Mouse (Mus musculus) CH12.LX (cell line): ENCODE measurements at regions not wholly inside any gene's neighbourhood (a gene's known extent, or its start where the extent isn't known, plus 50 kb on each side); places are given as distances from the start of the nearest gene placed in this dataset.

ENCODE experiments used
- DNase-seq: peaks from one replicate; pipeline ENCODE4 v3.0.0-alpha.2; 2013; ENCODE audit errors: extremely low read depth
- H3K27ac ChIP-seq: 2 replicates; pipeline ENCODE4 v1.5.1; 2012; ENCODE audit warnings: low read depth, mild to moderate bottlenecking, control low read depth, moderate library complexity; ENCODE audit not compliant: insufficient read depth
- H3K27me3 ChIP-seq: replicated peaks from 2 replicates; pipeline ENCODE3; 2012; ENCODE audit warnings: inconsistent platforms
- H3K36me3 ChIP-seq, 2 experiments: replicated peaks in 1 of 2; 2 replicates each; pipeline versions ENCODE3 to v1.6.1; 2012; ENCODE audit warnings: inconsistent platforms in 1 of 2, low read length in 1 of 2, mild to moderate bottlenecking in 1 of 2, mixed read lengths in 1 of 2, moderate library complexity in 1 of 2; ENCODE audit not compliant: control insufficient read depth in 1 of 2, insufficient read depth in 1 of 2
- H3K4me1 ChIP-seq, 2 experiments: 2 replicates each; pipeline ENCODE4 v1.6.1; 2012; ENCODE audit warnings: inconsistent platforms in 1 of 2, moderate library complexity in 1 of 2; ENCODE audit not compliant: insufficient read depth in 2 of 2, control insufficient read depth in 1 of 2
- H3K4me2 ChIP-seq: 2 replicates; pipeline ENCODE4 v1.6.1; 2012; ENCODE audit warnings: low read depth, mild to moderate bottlenecking, control low read depth; ENCODE audit not compliant: poor library complexity, insufficient read depth, severe bottlenecking
- H3K4me3 ChIP-seq, 3 experiments: fragments of 150-350 bp in 1 of 3; sonication (generic) in 1 of 3; replicated peaks in 1 of 3; 2 replicates each; pipeline versions ENCODE3 to v1.5.1; 2011 to 2012; ENCODE audit warnings: low read depth in 2 of 3, low read length in 2 of 3, mild to moderate bottlenecking in 2 of 3, moderate library complexity in 2 of 3, control low read depth in 1 of 3, improper control_type of control experiment in 1 of 3, inconsistent platforms in 1 of 3, mixed read lengths in 1 of 3; ENCODE audit not compliant: poor library complexity in 1 of 3
- H3K79me2 ChIP-seq: replicated peaks from 2 replicates; pipeline ENCODE4 v1.6.1; 2012; ENCODE audit warnings: mild to moderate bottlenecking, moderate library complexity; ENCODE audit not compliant: control insufficient read depth, poor library complexity, insufficient read depth, severe bottlenecking; ENCODE audit errors: extremely low read depth
- H3K9ac ChIP-seq: 2 replicates; pipeline ENCODE4 v1.6.1; 2012; ENCODE audit warnings: low read depth, mild to moderate bottlenecking, control low read depth, moderate library complexity; ENCODE audit not compliant: insufficient read depth
- H3K9me3 ChIP-seq: replicated peaks from 2 replicates; pipeline ENCODE3; 2012; ENCODE audit warnings: low read length, inconsistent platforms, mixed read lengths
- BHLHE40 ChIP-seq: IDR thresholded peaks from 2 replicates; pipeline ENCODE4 v1.6.1; 2011; ENCODE audit warnings: mild to moderate bottlenecking, low read depth, low read length, improper control_type of control experiment
- CHD1 ChIP-seq: IDR thresholded peaks from 2 replicates; pipeline ENCODE4 v1.6.1; 2012; ENCODE audit warnings: low read depth, low read length, improper control_type of control experiment, inconsistent platforms
- CTCF ChIP-seq, 2 experiments: IDR thresholded peaks in 1 of 2; conservative IDR thresholded peaks in 1 of 2; 2 replicates each; pipeline ENCODE4 v1.5.1; 2011 to 2012; ENCODE audit warnings: low read depth in 2 of 2, low read length in 2 of 2, improper control_type of control experiment in 1 of 2, inconsistent platforms in 1 of 2, mild to moderate bottlenecking in 1 of 2, moderate library complexity in 1 of 2
- E2F4 ChIP-seq: IDR thresholded peaks from 2 replicates; pipeline ENCODE4 v1.6.1; 2011; ENCODE audit warnings: low read depth, low read length, improper control_type of control experiment; ENCODE audit not compliant: insufficient replicate concordance
- ELF1 ChIP-seq: IDR thresholded peaks from 2 replicates; pipeline ENCODE4 v1.6.1; 2014; ENCODE audit warnings: low read depth, mild to moderate bottlenecking, inconsistent platforms, low read length, improper control_type of control experiment
- ETS1 ChIP-seq: conservative IDR thresholded peaks from 2 replicates; pipeline ENCODE4 v1.6.1; 2012; ENCODE audit warnings: low read depth, mild to moderate bottlenecking, inconsistent platforms, low read length, improper control_type of control experiment, moderate library complexity
- HCFC1 ChIP-seq: IDR thresholded peaks from 2 replicates; pipeline ENCODE4 v1.6.1; 2012; ENCODE audit warnings: low read depth, mild to moderate bottlenecking, inconsistent platforms, low read length, improper control_type of control experiment
- KAT2A ChIP-seq: IDR thresholded peaks from 2 replicates; pipeline ENCODE4 v1.6.1; 2012; ENCODE audit warnings: low read length, improper control_type of control experiment, inconsistent platforms; ENCODE audit not compliant: insufficient replicate concordance
- MAFK ChIP-seq: IDR thresholded peaks from 2 replicates; pipeline ENCODE4 v1.6.1; 2011; ENCODE audit warnings: low read length, improper control_type of control experiment; ENCODE audit not compliant: insufficient replicate concordance
- MAZ ChIP-seq: IDR thresholded peaks from 2 replicates; pipeline ENCODE4 v1.6.1; 2012; ENCODE audit warnings: low read depth, mild to moderate bottlenecking, inconsistent platforms, low read length, improper control_type of control experiment, moderate library complexity
- MEF2A ChIP-seq: IDR thresholded peaks from 2 replicates; pipeline ENCODE4 v1.6.1; 2014; ENCODE audit warnings: low read depth, mild to moderate bottlenecking, inconsistent platforms, low read length, improper control_type of control experiment, borderline replicate concordance
- NELFE ChIP-seq: IDR thresholded peaks from 2 replicates; pipeline ENCODE4 v1.6.1; 2011; ENCODE audit warnings: low read depth, low read length, improper control_type of control experiment
- NRF1 ChIP-seq: IDR thresholded peaks from 2 replicates; pipeline ENCODE4 v1.6.1; 2014; ENCODE audit warnings: low read depth, mild to moderate bottlenecking, inconsistent platforms, low read length, improper control_type of control experiment, moderate library complexity
- POLR2A ChIP-seq: IDR thresholded peaks from 2 replicates; pipeline ENCODE4 v1.6.1; 2011; ENCODE audit warnings: low read depth, mild to moderate bottlenecking, improper control_type of control experiment, low read length
- POLR2AphosphoS2 ChIP-seq: IDR thresholded peaks from 2 replicates; pipeline ENCODE4 v1.6.1; 2011; ENCODE audit warnings: low read depth, low read length, improper control_type of control experiment
- SIN3A ChIP-seq: IDR thresholded peaks from 2 replicates; pipeline ENCODE4 v1.6.1; 2012; ENCODE audit warnings: low read length, improper control_type of control experiment, inconsistent platforms
- ZC3H11A ChIP-seq: IDR thresholded peaks from 2 replicates; pipeline ENCODE4 v1.6.1; 2012; ENCODE audit warnings: low read depth, mild to moderate bottlenecking, inconsistent platforms, low read length, improper control_type of control experiment
- ZMIZ1 ChIP-seq: IDR thresholded peaks from 2 replicates; pipeline ENCODE4 v1.6.1; 2012; ENCODE audit warnings: low read depth, mild to moderate bottlenecking, inconsistent platforms, low read length, improper control_type of control experiment
- dilution Hi-C: fragments of 300-500 bp; cut with MboI; formaldehyde crosslinking; loops from 2 replicates; pipeline ENCODE4 v1.14.3; 2020; ENCODE audit warnings: low sequenced_read_pairs; ENCODE audit not compliant: extremely low pct_unique_long_range_greater_than_20kb, extremely low pct_ligation_motif_present
- in situ Hi-C: fragments of 300-500 bp; cut with MboI; formaldehyde crosslinking; loops from 3 replicates; pipeline ENCODE4 v1.14.3; 2019; ENCODE audit warnings: low sequenced_read_pairs, low pct_ligation_motif_present, low pct_unique_long_range_greater_than_20kb, mixed read lengths

- peaks cover 19% of the 10 kb centered on the region for H3K9me3 ChIP-seq
- no peaks in the 10 kb centered on the region for H3K4me1 ChIP-seq
- in situ Hi-C loops = no loop called here
- no peak overlapping the region for H3K27ac ChIP-seq
- no peak overlapping the region for H3K9ac ChIP-seq
- no peak overlapping the region for H3K4me3 ChIP-seq
- DNase-seq = no peak
- dilution Hi-C loops = no loop called here
- no peaks in the 10 kb centered on the region for H3K79me2 ChIP-seq
- no peaks in the 10 kb centered on the region for H3K36me3 ChIP-seq
- no peaks in the 10 kb centered on the region for H3K27me3 ChIP-seq
- TF ChIP-seq ZMIZ1 (no peak), HCFC1 (no peak), MEF2A (no peak)
- H3K4me2 ChIP-seq = no peak overlapping the region
Measured at GRCm38 (mm10) chr13:116017886-116018285, 291.6 kb downstream of the Isl1 start.

- dilution Hi-C loops (no loop called here), in situ Hi-C loops (no loop called here)
- peaks cover 30% of the 10 kb centered on the region for H3K9me3 ChIP-seq
- H3K36me3 ChIP-seq = no peaks in the 10 kb centered on the region
- no peaks in the 10 kb centered on the region for H3K27me3 ChIP-seq
- no peak overlapping the region for H3K27ac ChIP-seq
- H3K4me1 ChIP-seq = no peaks in the 10 kb centered on the region
- no peak overlapping the region for H3K4me2 ChIP-seq
- TF ChIP-seq NRF1 (no peak), ETS1 (no peak), NELFE (no peak), POLR2A (no peak), CTCF (conservative IDR thresholded peaks at IDR 0.05 in 1 of 2, IDR thresholded peaks at IDR 0.05 in 1 of 2; ENCODE audit: low read depth in 2 of 2, low read length in 2 of 2) (no peak), ELF1 (no peak), ZC3H11A (no peak), HCFC1 (no peak), POLR2AphosphoS2 (no peak), SIN3A (no peak), CHD1 (no peak), MAZ (no peak), E2F4 (no peak), MAFK (no peak), BHLHE40 (no peak), KAT2A (no peak)
- H3K4me3 ChIP-seq = no peak overlapping the region
- no peak overlapping the region for H3K9ac ChIP-seq
- no peak for DNase-seq
- no peaks in the 10 kb centered on the region for H3K79me2 ChIP-seq
Measured at GRCm38 (mm10) chr13:116003733-116004132, 305.8 kb downstream of the Isl1 start.
